Mouse (Mus musculus) cerebellum, postnatal 25 days (tissue): ENCODE results near the gene Dnajb11.

ENCODE experiments used
- DNase-seq, 2 experiments: peaks; one replicate each; pipeline ENCODE4 v3.0.0; 2021; ENCODE audit warnings: mixed read lengths in 2 of 2

Gene Dnajb11

DNA sequence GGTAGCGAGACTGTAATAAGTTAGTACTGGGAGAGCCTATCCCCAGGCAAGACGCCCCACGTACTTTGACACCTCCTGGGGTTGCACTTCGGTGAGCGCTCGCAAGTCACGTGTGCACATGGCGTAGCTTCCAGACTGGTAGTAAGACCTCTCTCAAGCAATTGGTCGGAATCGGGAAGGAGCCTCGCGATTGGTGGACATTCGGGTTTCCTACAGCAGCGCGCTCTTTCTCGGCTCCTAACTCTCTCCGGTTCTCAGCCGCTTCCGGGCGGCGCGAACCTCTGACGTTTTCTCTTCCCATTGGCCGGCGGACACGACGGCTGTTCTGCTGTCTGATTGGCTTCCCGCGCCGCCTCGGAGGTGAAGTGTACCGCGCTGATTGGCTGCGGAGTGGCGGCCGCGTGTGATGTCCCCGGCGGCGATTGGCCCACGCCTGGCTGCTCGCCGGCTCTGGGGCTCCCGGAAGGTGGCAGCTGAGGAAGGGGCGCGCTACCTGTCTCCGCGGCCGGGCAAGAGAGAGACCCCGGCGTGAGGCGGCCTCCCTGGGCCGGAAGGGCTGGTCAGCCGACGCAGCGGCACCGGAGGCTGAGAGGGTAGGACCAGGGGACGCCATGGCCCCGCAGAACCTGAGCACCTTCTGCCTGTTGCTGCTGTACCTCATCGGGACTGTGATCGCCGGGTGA lies at the start of gene Dnajb11, which contains the start of gene Tbccd1:
TSS of gene Dnajb11 (plus strand) at position 415 of the 683 bp plus-strand sequence.
TSS of gene Tbccd1 (minus strand) at position 239 of the 683 bp plus-strand sequence.
- peak; percentile 99 for DNase-seq

DNA sequence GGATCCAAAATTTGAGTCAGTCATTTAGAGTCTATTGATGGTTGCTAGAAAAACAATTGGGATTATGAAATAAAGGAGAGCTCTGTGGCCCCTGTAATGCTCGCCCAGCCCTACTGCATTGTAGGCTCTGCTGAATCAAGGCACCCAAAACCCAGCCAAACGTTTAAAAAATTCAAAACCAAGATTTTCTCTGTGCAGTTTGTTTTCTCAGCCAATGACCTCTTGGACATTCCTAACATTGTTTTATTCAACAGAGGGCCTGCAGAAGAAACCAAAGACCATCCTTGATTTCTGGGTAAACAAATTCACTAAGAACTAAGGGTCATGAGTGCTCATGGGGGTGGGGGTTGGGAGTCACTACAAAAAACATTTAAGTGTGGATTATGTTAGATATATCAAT lies 46.2 kb upstream of the Dnajb11 start, which contains the start of gene Crygs:
TSS of gene Crygs (minus strand) at position 101 of the 400 bp plus-strand sequence.
- no peak for DNase-seq

DNA sequence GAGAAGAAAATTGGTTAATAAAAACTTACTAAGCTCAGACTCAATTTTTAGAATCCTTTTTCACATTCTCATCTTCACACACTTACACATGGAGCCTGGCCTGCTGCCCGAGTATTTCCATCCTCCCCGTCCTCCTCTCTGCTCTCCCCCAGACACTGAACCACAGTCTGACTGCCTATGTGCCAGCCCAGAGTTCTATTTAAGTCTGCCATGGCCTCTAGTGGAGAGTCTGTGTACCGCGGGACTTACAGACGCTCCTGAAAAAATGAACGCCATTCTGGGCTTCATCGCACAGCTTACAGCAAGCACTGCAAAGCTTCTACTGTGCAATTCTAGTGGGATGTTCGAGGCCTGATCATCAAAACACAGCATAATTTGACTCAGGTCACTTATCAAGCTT lies 36.9 kb upstream of the Dnajb11 start:
- DNase-seq: peak in 1 of 2 experiments; percentile 35

DNA sequence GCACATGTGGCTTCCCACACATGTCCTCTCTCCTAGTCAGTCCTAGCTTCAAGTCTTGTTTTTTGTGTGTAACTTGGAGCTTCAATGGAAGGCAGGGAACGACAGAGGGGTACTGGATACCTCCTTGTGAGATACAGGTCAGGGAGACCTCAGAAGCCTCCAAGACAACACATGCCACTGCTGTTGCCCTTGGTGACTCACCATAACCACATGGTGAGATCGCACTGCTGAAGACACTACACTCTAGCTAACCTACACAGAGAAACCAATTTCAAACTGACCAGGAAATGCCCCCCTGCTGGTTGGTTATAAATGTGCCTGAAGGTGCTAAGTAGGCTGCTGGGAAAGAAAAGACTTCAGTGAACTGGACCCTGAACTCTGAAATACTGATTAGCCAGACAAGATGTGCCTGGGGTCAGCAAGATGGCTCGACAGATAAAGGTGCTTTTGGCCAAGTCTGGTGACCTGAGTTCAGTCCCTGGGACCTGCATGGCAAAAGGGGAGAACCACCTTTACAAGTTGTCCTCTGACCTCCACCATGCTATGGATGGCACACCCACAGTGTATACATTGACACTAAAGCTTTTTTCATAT lies 24.6 kb upstream of the Dnajb11 start:
- DNase-seq: no peak

DNA sequence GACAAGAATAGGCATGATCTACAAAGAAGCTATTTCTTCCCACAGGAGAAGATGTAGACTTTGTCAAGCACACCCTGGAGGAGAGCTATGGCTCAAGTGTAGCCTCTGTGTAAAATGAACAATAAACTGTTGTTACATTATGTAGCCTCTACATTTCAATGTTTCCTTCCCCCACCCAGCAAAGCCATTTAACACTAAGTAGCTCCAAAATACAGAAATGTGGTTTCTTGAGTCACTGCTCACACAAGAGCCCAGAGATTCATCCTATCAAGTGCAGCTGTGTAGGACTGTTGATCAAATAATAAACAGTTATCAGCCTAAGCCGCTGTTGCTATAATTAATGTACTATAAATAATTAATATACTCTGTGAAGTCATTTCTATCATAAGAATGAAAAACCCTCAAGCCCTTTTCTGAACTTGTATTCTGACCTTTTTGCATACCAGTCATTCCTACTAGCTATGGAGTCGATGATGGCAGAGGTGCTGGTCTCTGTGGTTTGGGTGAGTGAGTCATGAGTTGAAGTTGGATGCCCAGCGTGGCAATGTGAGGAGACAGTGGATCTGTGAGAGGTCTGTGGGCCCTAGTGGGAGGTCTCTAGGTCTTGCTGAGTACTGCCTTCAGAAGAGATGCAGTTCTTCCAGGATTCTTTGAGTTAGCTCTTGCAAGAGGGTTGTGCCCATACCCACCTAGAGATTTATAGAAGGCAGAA lies 18.3 kb upstream of the Dnajb11 start:
- DNase-seq: no peak

DNA sequence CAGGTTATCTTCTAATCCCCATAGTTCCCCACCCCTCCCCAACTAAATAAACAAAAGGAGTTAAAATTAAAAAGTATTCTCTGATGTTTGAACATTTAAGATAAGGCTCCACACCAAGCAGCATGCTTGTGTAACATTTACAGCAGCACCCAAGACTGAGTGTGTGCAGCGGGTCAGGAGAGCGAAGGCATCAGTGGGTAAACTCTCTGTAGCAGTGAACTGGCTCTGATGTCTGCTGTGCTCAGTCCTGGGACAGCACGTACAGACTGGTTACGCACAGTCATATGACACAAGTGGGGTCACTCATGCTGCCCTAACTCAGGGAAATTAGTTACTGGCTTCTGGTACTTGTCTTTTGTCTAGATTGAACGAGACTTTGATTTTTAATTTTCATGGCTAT lies 14.8 kb upstream of the Dnajb11 start:
- DNase-seq: no peak

DNA sequence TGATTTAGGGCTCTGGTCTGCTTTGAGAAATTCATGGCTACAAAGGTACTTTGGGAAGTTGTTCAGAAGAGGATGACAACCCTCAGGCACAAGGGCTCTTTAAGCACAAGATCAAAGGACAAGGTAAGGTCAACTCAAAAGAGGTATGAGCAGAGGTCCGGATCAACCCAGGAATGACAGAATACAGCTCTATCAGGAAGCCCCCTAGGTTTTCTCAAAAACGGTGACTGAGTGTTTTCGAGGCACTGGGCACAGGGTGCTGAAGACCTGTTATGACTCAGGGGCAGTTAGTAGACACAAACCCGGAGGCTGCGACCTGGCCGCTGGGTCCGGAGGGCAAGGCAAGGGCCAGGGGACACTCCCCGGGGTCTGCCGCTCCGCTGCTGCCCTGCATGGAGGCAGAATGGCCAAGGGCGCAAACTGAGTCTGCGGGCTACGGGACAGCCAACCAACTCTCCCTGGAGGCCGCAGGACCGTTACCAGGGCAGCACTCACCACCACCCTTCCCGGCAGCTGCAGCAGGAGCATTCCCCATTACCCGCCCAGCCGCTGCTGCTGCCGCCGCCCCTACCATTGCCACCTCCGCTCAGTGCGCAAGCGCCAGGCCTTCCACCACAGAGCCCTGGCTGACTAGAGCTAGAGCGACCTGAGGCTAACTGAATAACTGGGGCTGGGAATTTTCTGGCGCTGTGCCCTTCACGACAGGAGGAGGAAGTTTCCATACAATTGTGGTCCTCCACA lies 13.4 kb upstream of the Dnajb11 start:
- peak; percentile 83 to 89 for DNase-seq

DNA sequence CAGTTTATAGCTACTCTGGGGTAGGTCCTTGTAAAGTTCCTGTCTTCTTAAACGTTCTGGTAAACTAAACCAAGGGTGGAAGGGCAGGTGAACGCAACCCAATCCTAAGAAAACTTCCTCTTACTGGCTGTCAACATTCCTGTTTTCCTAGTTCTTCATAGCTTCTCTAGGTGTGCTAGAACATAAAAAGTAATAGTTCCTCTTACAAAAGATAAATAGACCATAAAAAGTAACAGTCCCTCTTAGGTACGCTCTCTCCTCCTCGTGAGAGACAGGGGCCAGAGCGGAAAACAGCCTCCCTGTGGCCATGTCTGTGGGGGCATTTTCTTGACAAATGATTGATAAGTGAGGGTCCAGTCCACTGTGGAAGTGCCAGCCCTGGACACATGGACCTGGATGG lies 12.8 kb upstream of the Dnajb11 start:
- DNase-seq: no peak

DNA sequence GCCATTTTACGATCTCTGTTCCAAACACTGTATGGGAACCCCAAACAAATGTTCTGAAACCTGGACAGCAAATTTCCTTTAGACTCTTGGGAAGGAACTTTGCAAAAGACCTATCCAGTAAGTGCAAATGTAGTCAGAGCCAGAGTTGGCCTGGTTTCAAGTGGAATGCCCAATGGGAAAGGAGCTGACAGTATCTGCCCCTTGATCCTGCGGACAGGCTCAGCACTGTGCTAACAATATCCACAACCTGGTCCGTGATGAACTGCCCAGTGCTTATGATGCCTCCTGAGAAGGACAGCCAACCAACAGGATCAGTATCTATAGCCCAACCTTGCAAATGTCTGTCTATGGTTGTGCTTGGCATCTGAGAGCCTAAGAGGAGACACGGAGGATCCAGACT lies 12.2 kb upstream of the Dnajb11 start:
- no peak for DNase-seq

DNA sequence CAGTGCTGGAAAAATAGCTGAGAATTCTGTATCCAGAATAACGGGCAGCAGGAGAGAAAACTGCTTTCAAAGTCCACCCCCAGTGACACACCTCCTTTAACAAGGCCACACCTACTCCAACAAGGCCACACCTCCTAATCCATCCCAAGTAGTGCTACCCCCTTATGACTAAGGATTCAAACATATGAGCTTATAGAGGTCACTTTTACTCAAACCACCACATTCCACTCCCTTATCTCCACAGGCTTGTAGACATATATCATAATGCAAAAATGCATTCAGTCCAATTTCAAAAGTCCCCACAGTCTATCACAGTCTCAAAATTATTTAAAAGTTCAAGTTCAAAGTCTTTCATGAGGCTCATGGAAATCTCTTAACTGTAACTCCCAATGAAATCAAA lies 10.0 kb upstream of the Dnajb11 start:
- no peak for DNase-seq

DNA sequence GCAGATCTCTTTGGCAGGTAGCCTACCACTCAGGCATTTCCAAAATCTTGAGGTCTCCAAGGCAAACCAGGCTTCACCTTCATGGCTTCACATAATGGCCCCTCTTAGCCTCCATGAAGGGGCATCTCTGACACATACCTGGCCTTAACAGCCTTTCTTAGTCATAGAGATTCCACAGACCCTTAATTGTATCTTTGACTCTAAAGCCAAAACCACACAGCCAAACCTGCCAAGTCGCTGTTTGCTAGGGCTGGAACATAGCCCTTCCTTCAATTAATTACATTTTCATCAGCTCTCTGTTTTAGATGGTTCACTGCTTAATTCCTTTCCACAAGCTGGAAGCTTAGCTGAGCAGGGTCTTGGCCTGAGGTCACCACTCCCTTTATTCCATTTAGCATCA lies 9.3 kb upstream of the Dnajb11 start:
- DNase-seq: no peak

DNA sequence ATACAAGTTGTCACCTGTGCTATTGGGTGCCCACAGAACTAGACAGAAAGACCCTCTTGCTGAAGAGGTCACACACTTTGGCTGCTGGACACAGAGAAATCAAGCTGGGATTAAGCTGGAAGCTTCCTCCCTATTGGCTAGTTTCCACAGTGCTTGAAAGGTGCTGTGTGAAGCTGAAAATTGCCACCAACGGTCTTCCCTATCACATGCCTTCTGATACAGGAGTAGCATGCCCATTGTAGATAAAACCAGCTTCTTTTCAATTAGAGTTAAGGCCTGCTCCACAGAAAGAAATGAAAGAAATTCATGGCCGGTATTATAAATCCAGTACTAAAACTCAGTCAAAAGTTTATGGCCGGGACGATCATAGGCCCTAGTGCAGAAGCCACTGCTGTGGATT lies 4.9 kb upstream of the Dnajb11 start:
- no peak for DNase-seq

DNA sequence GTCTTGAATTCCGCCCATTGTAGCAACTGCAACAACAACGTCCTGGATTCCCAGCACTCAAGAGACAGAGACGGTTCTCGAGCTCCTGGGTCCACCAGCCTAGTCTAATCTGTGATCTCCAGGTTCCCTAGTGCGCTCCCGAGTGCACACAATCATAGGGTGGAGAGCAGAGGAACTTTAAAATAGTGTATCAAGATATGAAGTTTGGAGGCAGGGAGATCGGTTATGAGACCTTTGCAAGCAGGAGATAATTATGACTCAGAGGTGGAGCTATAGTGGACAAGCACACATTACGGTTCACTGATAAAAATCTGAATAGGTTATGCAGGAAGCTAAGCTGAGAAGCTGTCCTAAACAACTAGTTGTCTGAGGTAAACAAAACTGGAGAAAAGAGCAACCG lies 872 bp upstream of the Dnajb11 start:
- DNase-seq: no peak

DNA sequence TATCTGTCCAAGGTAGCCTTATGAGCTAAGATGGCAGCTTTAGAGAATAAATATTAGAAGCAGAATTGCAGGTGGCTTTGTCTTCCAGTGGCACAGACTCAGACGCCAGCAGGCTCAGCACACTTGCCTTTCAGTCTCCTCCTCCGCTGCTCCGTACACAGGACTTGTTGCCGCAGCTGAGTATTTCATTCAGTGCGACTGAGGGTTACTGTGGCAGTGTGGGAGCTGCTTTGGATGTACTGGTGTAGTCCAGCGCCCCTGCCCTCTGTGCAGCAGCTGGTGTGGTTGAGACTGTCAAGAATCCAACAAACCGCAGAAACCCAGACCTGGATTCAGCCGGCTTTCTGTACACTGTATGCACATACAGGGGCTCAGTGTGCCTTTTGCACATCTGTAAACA lies 14.8 kb downstream of the Dnajb11 start:
- no peak for DNase-seq

DNA sequence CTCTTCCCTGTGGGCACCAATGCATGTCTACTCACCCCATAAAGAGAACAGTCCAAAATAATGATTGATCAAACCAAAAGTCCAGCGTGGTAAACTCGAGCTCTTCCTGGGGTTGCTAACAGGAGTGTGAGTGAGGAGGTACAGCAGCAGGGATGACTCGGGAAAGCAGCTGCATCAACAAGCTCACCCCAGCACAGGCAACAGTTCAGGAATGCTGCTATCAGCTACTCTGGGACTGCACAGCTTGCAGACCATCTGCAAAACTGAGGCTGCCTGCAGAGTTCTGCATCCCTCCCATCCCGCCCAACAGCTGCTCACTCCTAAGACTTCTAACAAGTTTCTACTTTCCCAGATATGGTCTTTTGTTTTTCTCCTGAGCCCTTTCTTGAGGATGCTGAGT lies 15.7 kb downstream of the Dnajb11 start:
- no peak for DNase-seq

DNA sequence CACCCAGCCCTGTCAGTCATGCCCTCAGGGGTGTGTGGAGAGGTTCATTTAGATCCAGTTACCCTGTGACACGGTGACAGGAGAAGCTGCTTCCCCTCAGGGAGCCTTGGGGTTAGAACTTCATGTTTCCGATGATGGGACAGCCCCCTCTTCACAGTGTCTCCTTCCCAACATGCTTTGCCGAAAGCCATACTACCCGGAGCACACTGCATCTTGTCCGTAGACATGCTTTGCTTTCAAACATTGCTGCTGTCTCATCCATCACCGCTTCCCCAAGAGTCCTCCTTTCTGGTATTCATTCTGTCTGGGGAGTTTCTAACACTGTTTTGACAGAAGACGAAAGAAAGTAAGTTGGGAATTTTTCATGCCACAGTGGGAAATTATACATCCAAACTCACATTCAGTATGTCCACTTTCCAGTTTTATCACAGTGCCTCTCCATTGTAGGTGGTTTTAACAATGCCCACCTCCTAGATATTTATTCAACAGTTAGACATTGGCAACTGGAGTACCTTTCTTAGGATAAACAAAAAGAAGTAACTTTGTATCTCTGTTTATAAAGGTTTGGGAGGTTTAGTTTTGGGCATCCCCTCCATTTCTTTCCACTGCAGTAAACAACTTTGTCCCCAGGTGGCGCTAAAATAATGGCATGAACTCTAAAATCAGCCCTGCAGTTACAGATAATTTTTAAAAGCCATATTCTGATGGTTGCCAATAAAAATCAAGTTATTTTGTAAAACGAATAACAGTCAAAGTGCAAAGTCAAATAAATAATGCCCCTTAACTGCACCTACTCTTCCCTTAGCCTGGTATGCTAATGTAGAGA lies 18.8 kb downstream of the Dnajb11 start:
- peak; percentile 9 to 49 for DNase-seq

DNA sequence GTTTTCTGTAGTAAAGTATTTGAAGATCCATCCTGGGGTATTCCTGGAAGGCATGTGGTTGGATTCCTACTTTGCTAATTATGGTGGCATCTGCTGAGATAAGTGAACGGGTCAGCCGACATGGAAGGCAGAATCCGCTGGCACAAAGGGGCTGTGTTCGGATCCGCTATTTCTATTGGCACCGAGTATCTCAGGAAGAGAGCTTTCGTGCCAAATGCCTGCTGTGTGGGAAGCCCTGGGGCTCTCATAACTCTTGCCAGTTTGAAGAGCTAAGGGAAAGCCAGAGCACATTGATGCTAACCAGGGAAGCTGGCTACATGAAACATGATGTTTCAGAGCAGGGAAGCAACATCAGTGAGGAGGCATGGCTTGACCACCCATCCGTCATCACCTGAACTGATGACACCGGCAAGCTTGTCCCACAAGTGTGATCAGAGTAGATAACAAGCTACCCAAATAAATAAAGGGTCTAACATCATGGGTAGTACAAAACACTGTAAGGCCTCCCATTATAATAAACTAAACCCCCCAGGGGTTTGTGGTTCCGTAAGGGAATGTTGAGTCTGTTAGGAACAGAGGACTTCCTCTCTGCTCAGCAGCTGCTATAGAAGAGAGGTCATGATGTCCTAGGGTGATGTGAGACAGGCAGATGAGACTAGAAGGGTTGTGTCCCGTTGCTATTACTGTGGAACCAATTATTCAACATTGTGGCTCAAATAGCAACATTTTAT lies 20.2 kb downstream of the Dnajb11 start:
- peak; percentile 39 to 64 for DNase-seq

DNA sequence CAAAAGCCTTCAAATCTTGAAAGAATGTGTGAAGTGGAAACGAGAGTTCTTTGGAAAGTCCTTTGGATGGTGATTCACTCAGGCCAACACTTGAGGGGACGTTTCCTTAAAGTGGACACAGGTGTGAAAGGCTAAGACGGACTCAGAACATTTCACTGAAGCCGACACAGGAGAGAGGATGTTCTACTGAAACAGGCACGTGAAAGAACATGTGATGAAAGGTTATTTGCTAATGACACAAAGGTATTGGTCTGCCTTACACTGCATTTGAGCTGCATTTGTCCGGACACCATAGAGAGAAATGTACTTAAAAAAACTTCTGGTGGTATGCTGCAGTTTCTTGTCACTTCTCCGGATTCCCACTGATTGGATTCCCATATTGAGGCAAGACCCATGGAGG lies 21.1 kb downstream of the Dnajb11 start:
- no peak for DNase-seq

DNA sequence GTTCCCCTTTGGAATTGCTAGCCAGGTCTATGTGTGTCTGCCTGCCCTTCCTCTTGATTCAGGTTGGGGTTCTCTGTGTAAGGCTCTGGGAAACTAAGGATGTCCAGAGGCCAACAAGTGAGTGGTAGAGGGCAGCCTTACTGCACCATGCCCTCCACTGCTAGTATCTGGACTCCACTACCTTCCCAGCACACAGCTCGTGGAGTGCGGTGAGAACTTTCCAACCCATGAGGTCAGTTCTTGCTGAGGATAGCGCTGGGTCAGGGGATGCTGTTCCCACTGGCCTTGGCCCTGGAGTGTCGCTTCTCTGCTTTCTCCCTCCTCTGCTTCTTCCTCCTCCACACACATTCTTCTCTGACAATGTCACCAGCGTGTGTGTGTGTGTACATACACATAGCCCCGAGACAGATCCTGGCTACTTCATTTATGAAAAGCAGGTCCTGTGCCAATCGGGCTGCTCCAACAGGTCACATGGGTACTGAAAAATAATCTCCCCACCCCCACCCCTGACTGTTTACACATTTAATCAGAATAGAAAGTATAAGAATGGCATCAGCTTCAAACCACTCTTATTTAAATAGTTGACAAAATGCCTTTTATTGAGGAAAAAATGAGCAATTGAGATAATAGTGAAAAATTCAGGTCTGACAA lies 22.4 kb downstream of the Dnajb11 start:
- DNase-seq: no peak

DNA sequence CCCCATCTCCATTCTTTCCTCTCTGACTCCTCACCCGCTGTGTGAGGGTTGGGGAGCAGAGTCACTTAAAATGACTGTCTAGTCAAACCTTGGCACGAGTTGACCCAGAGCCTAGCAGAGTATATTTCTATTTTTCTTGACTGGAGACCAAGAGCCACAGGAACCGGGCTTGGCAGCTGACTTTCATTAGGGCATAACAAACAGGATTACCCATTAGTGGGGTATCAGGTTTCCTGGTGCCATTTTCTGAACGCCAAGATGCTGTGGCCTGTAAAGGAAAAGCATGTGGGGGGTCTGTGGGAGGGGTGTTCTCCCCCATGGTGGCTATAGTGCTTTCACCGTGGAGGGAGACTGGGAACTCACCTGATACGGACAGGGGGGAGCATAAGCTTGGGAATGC lies 23.3 kb downstream of the Dnajb11 start:
- no peak for DNase-seq

DNA sequence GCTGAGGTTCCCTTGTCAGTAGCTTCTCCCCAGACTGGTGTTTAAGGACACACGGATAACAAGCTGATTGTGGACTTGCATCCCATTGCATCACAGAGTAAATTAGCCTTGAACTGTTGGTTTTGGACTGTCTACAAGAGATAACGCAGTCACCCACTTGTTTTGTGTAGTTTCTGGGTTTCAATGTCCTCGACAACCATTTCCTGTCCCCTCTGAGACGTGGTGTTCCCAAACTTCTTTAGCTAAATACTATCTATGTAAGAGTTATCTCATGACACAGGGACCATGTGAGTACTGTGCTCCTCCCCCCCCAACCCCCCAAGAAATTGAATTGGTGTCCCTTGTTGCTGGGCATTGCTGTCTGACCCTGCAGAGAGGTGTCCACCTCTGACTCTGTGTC lies 23.8 kb downstream of the Dnajb11 start:
- no peak for DNase-seq
